Mouse (Mus musculus): ENCODE results near the gene Ccdc3. TPM values are rescaled to one million over a fixed set of nuclear protein-coding genes. Genes with fewer than 3 reads are reported as not detected.
"Not testable (repeated sequence)": the region's sequence is repeated elsewhere in the genome, so short reads cannot be mapped to it uniquely, and the experiment has no call there.

Gene Ccdc3
- polyA plus RNA-seq (2014; fragmentation: Nextera tagmentation; extraction: Ambion mirVana) = 22.7 and 28.9 TPM in 2 replicates

DNA sequence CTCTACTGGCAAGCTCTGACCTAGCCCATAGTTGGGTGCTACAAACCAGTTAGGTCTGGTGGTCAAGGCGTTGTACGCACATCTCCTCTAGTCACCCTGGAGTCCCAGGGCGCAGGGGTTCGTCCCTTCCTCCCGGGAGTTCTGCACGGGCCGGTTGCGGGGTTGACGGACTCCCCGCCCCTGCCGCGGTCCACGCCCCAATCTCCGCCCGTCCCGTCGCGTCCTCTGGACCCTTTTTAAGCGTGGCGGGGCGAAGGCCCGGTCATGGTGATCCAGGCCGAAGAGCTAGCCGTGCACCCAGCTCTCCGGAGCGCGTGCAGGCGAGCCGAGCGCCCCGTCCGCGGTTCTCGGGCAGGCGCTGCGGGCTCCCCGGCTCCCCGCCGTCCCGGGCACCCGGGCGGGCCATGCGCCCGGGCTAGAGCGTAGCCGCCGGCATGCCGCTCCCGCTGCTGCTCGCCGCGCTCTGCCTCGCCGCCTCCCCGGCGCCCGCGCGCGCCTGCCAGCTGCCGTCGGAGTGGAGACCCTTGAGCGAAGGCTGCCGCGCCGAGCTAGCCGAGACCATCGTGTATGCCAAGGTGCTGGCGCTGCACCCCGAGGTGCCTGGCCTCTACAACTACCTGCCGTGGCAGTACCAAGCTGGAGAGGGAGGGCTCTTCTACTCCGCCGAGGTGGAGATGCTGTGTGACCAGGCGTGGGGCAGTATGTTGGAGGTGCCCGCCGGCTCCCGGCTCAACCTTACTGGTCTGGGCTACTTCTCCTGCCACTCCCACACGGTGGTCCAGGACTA is at the start of gene Ccdc3:
TSS of gene Ccdc3 (plus strand) at position 277 of the 787 bp plus-strand sequence.
- Histone ChIP-seq H3K9me3 (ENCODE audit: control insufficient read depth, low read depth, low read length) (no peaks in the 10 kb centered on the region), H3K27ac (ENCODE audit: low read length) (no peak within 1 kb of the TSS), H3K4me3 (ENCODE audit: low read depth, low read length) (peak within 1 kb of the TSS; percentile 51), H3K4me2 (replicated peaks; ENCODE audit: low read depth, low read length) (peak within 1 kb of the TSS; percentile 79), H3K4me1 (ENCODE audit: control insufficient read depth, insufficient read depth, low read length) (no peaks in the 10 kb centered on the region), H3K27me3 (ENCODE audit: control insufficient read depth, insufficient read depth, low read length) (0 out of 2 replicates have a peak, but pooled peaks cover 3% of the 10 kb centered on the region), H3K9ac (replicated peaks; ENCODE audit: low read depth, low read length) (peak within 1 kb of the TSS; percentile 40), H3K36me3 (ENCODE audit: control insufficient read depth, insufficient read depth, low read length) (no peaks in the 10 kb centered on the region)
- under 1% methylated on average over 77 of the region's 78 CpGs for WGBS
- peak; percentile 70; the same call in 1 of the 2 replicates for ATAC-seq (ENCODE audit: insufficient number of reproducible peaks, insufficient read depth, low FRiP score, low read depth)

DNA sequence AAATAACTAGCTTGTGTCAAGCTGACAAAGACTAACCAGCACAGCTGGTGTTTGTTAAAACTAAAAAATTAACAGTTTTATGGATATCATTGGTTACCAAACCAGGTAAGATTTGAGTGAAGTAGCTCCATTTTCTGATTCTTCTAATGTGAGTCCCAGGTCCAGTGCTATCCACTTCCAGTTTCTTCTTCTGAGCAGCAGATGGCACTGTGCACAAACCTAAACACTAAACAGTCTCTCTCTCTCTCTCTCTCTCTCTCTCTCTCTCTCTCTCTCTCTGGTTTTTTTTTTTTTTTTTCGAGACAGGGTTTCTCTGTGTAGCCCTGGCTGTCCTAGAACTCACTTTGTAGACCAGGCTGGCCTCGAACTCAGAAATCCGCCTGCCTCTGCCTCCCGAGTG is 47.2 kb upstream of the Ccdc3 start:
- not testable (repeated sequence) for H3K36me3 ChIP-seq (ENCODE audit: control insufficient read depth, insufficient read depth, low read length); ATAC-seq (ENCODE audit: insufficient number of reproducible peaks, insufficient read depth, low FRiP score, low read depth); H3K4me2 ChIP-seq (replicated peaks; ENCODE audit: low read depth, low read length); H3K4me3 ChIP-seq (ENCODE audit: low read depth, low read length); H3K27me3 ChIP-seq (ENCODE audit: control insufficient read depth, insufficient read depth, low read length); H3K27ac ChIP-seq (ENCODE audit: low read length); H3K9ac ChIP-seq (replicated peaks; ENCODE audit: low read depth, low read length); H3K4me1 ChIP-seq (ENCODE audit: control insufficient read depth, insufficient read depth, low read length); H3K9me3 ChIP-seq (ENCODE audit: control insufficient read depth, low read depth, low read length)
- WGBS = 86% methylated on average over 2 of the region's 4 CpGs

DNA sequence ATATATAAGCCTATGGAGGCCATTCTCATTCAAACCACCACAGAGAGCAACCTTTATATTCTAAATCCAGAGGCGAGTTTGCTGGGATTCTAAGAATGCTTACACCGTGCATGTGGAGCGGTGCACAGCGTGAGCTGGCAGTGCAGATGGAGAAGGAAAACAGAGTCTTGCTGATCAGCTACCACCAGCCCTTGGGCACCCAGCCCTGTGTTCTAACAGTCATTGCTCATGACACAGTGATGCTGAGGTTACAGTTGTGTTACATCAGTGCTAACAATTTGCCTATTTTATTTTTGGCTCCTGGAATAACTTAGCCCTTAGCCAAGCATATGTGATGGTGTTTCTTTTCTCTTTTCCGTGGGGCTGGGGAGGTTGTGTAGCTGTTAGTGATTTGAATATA is 42.7 kb upstream of the Ccdc3 start:
- peaks cover 4% of the 10 kb centered on the region; the same call in 1 of the 2 replicates for H3K4me1 ChIP-seq (ENCODE audit: control insufficient read depth, insufficient read depth, low read length)
- no peak overlapping the region for H3K4me3 ChIP-seq (ENCODE audit: low read depth, low read length)
- no peaks in the 10 kb centered on the region for H3K27me3 ChIP-seq (ENCODE audit: control insufficient read depth, insufficient read depth, low read length)
- no peak overlapping the region for H3K4me2 ChIP-seq (replicated peaks; ENCODE audit: low read depth, low read length)
- ATAC-seq (ENCODE audit: insufficient number of reproducible peaks, insufficient read depth, low FRiP score, low read depth) = no peak
- no peak overlapping the region for H3K27ac ChIP-seq (ENCODE audit: low read length)
- no peak overlapping the region for H3K9ac ChIP-seq (replicated peaks; ENCODE audit: low read depth, low read length)
- 84% methylated on average over 5 of the region's 5 CpGs for WGBS
- no peaks in the 10 kb centered on the region for H3K36me3 ChIP-seq (ENCODE audit: control insufficient read depth, insufficient read depth, low read length)
- no peaks in the 10 kb centered on the region for H3K9me3 ChIP-seq (ENCODE audit: control insufficient read depth, low read depth, low read length)

DNA sequence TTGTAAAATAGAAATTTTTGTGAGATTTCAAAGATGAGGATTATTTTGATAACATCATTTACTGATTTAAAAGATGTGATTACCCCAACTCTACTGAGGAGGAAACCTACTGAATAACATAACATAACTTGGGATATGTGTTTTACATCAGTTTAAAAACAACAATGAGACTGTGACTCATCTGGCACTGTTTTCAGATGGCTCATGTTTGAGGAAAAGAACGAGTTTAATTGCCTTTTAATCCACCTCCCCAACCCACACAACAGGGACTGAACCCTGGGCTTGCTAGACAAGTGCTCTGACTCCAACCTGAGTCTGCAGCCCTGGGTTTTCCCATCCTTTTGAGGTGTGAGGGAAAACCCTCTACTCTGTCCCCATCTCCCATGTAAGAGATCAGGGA is 42.3 kb upstream of the Ccdc3 start:
- ATAC-seq (ENCODE audit: insufficient number of reproducible peaks, insufficient read depth, low FRiP score, low read depth) = no peak
- WGBS = 33% methylated on average over 1 of the region's 1 CpGs
- H3K27ac ChIP-seq (ENCODE audit: low read length) = no peak overlapping the region
- no peak overlapping the region for H3K4me2 ChIP-seq (replicated peaks; ENCODE audit: low read depth, low read length)
- peaks cover 4% of the 10 kb centered on the region; the same call in 1 of the 2 replicates for H3K4me1 ChIP-seq (ENCODE audit: control insufficient read depth, insufficient read depth, low read length)
- H3K27me3 ChIP-seq (ENCODE audit: control insufficient read depth, insufficient read depth, low read length) = no peaks in the 10 kb centered on the region
- H3K9me3 ChIP-seq (ENCODE audit: control insufficient read depth, low read depth, low read length) = no peaks in the 10 kb centered on the region
- H3K36me3 ChIP-seq (ENCODE audit: control insufficient read depth, insufficient read depth, low read length) = no peaks in the 10 kb centered on the region
- no peak overlapping the region for H3K9ac ChIP-seq (replicated peaks; ENCODE audit: low read depth, low read length)
- no peak overlapping the region for H3K4me3 ChIP-seq (ENCODE audit: low read depth, low read length)

DNA sequence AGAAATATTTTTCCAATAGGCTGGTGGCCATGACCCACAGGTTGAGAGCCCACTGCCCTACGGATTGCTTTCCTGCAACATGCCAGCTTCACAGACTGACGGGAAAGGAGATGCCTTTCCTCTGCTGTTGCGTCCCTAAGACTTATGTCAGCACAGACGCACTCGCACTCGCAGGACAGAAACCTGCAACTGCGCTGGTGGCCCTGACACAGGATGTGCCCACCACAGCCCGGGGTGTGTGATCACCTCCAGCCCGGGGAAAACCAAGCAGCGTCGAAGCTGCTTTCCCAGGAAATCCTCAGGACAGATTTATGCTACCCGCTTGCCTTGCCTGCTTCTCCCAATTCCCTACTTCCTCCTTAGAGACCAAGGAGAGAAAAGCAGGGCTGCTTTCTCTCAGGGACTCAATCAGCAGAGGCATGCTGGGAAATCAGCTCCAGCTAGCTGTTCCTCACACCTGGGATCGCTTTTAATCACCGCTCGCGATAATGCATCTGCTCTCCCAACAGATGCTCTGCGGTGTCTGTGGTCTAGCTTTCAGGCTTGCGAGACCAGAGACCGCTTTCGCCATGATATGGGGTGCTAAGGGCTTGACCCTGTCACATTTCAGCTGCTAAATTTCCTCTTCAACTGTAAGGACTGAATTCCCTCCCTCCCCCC is 39.7 kb upstream of the Ccdc3 start:
- 12% methylated on average over 20 of the region's 20 CpGs for WGBS
- Histone ChIP-seq H3K4me1 (ENCODE audit: control insufficient read depth, insufficient read depth, low read length) (peaks cover 4% of the 10 kb centered on the region; the same call in 1 of the 2 replicates), H3K27ac (ENCODE audit: low read length) (no peak overlapping the region), H3K4me2 (replicated peaks; ENCODE audit: low read depth, low read length) (peak overlapping the region; percentile 33), H3K9ac (replicated peaks; ENCODE audit: low read depth, low read length) (no peak overlapping the region), H3K27me3 (ENCODE audit: control insufficient read depth, insufficient read depth, low read length) (no peaks in the 10 kb centered on the region), H3K36me3 (ENCODE audit: control insufficient read depth, insufficient read depth, low read length) (no peaks in the 10 kb centered on the region), H3K4me3 (ENCODE audit: low read depth, low read length) (no peak overlapping the region; the same call in 1 of the 2 replicates), H3K9me3 (ENCODE audit: control insufficient read depth, low read depth, low read length) (no peaks in the 10 kb centered on the region)
- ATAC-seq (ENCODE audit: insufficient number of reproducible peaks, insufficient read depth, low FRiP score, low read depth) = no peak

DNA sequence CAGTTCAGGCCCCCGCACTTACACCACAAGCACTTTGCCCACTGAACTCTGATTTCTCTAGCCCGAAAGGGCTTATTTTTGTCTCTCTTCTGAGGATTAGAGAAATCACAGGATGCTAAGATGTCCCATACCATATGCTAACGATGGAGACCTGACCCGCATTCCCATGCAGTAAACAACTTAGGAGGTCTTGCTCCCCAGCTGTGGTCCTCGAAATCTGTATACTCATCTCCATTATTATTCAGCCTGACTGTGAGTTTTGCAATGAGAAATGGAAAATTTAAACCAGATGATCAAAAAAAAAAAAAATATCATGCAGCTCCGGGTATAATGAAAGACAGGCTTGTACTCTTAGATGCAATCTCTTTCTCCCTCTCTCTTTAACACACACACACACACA is 38.4 kb upstream of the Ccdc3 start:
- Histone ChIP-seq H3K4me3 (ENCODE audit: low read depth, low read length) (no peak overlapping the region), H3K36me3 (ENCODE audit: control insufficient read depth, insufficient read depth, low read length) (no peaks in the 10 kb centered on the region), H3K4me1 (ENCODE audit: control insufficient read depth, insufficient read depth, low read length) (peaks cover 4% of the 10 kb centered on the region; the same call in 1 of the 2 replicates), H3K9ac (replicated peaks; ENCODE audit: low read depth, low read length) (no peak overlapping the region), H3K9me3 (ENCODE audit: control insufficient read depth, low read depth, low read length) (no peaks in the 10 kb centered on the region), H3K27me3 (ENCODE audit: control insufficient read depth, insufficient read depth, low read length) (no peaks in the 10 kb centered on the region), H3K27ac (ENCODE audit: low read length) (no peak overlapping the region), H3K4me2 (replicated peaks; ENCODE audit: low read depth, low read length) (no peak overlapping the region)
- 69% methylated on average over 6 of the region's 6 CpGs for WGBS
- no peak for ATAC-seq (ENCODE audit: insufficient number of reproducible peaks, insufficient read depth, low FRiP score, low read depth)

DNA sequence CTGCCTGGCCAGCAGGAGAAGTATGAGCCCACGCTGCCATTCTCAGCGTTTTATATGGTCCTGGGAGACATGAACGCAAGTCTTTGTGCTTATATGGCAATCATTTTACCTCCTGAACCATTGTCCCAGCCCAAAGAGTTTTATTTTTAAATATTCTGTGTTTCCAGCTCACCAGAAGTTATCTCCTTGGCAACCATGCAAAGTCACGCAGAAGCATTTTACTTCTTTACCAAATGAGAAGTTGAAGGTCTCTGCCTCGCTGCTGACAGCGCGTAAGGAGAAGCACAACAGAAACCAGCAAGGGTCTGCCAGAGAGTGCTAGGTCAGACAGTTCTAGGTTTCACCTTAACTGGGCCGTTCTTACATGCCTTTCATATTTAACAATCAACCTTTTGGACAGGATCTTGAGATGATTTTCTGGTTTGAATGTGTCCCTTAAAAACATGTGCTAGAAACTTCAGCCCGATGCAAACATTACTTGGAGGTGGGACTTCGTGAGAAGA is 35.8 kb upstream of the Ccdc3 start:
- H3K9me3 ChIP-seq (ENCODE audit: control insufficient read depth, low read depth, low read length) = peaks cover 7% of the 10 kb centered on the region; the same call in 1 of the 2 replicates
- ATAC-seq (ENCODE audit: insufficient number of reproducible peaks, insufficient read depth, low FRiP score, low read depth) = no peak
- H3K4me3 ChIP-seq (ENCODE audit: low read depth, low read length) = no peak overlapping the region
- no peak overlapping the region for H3K9ac ChIP-seq (replicated peaks; ENCODE audit: low read depth, low read length)
- H3K27me3 ChIP-seq (ENCODE audit: control insufficient read depth, insufficient read depth, low read length) = no peaks in the 10 kb centered on the region
- peaks cover 4% of the 10 kb centered on the region; the same call in 1 of the 2 replicates for H3K4me1 ChIP-seq (ENCODE audit: control insufficient read depth, insufficient read depth, low read length)
- H3K36me3 ChIP-seq (ENCODE audit: control insufficient read depth, insufficient read depth, low read length) = no peaks in the 10 kb centered on the region
- no peak overlapping the region for H3K27ac ChIP-seq (ENCODE audit: low read length)
- no peak overlapping the region for H3K4me2 ChIP-seq (replicated peaks; ENCODE audit: low read depth, low read length)
- WGBS = 83% methylated on average over 10 of the region's 10 CpGs

DNA sequence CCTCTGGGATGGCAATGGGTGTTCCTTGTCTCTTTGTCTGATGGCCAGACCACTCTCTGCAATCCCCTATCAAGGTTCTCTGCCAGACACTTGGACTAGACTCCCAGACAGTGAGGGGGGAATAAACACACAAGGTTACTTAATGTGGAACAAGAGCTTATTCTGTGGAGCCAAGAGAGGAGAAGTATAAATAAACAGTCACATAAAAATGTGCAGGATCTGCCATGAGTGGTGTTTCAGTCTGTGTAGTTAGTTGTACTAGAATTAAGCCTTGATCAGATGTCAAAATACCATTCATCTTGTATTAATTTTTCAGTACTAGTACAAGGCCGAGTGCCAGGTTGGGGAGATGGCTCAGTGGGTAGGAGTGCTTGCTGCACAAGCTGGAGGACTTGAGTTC is 34.7 kb upstream of the Ccdc3 start:
- peak; percentile 56; the same call in 1 of the 2 replicates for ATAC-seq (ENCODE audit: insufficient number of reproducible peaks, insufficient read depth, low FRiP score, low read depth)
- Histone ChIP-seq H3K27ac (ENCODE audit: low read length) (peak overlapping the region; percentile 44; the same call in 1 of the 2 replicates), H3K36me3 (ENCODE audit: control insufficient read depth, insufficient read depth, low read length) (no peaks in the 10 kb centered on the region), H3K9me3 (ENCODE audit: control insufficient read depth, low read depth, low read length) (peaks cover 14% of the 10 kb centered on the region; the same call in 1 of the 2 replicates), H3K9ac (replicated peaks; ENCODE audit: low read depth, low read length) (no peak overlapping the region), H3K27me3 (ENCODE audit: control insufficient read depth, insufficient read depth, low read length) (no peaks in the 10 kb centered on the region), H3K4me2 (replicated peaks; ENCODE audit: low read depth, low read length) (no peak overlapping the region), H3K4me3 (ENCODE audit: low read depth, low read length) (no peak overlapping the region), H3K4me1 (ENCODE audit: control insufficient read depth, insufficient read depth, low read length) (peaks cover under 1% of the 10 kb centered on the region; the same call in 1 of the 2 replicates)
- 44% methylated on average over 1 of the region's 1 CpGs for WGBS

Data from stomach, embryonic 14.5 days (tissue).